Mouse (Mus musculus) regulatory T cell (primary cell): ENCODE data around the gene Mapkbp1.

Experiments
- in situ Hi-C: fragments of 300-600 bp; cut with MboI, MseI; formaldehyde crosslinking; loops from one replicate; pipeline ENCODE4 v1.15.1; 2025; ENCODE audit warnings: high pct_unique_total_duplicates

Mapkbp1 gene

DNA sequence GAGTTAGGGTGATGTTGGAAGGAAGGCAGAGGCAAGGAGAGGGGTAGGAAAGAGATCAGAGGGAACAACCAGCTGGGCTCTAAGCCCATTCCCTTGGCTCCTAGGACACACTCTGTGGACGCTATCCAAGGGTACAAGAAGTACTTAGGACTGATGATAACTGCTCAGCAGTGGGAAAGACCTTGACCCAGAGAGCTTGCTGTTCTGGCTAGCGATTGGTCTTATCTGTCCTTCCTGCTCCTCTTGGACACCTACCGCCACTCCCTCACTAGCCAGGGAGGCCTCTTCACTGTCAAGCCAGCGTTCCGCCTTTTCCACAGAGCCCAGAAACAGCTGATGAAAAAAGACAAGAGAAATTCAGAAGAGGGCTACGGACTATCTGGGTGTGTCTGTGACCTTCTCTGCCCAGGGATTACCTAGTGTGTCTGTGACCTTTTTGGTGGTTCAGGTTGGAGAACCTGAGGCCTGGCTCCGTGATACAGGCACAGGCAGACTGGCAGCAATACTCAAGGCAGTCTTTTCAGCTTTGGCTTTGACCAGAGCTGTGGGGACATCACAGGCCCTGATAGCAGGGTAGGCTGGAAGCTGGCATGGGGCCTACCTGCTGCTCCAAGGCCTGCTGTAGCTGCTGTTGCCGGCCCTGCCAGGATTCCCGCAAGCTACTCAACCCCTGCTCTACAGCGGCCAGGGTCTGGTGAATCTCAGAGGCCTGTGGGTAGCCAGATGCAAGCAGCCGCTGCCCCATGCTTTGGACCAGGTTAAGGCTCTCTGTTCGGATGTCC, 82.5 kb downstream of the Mapkbp1 start:
- in situ Hi-C loops, result no loop called here

DNA sequence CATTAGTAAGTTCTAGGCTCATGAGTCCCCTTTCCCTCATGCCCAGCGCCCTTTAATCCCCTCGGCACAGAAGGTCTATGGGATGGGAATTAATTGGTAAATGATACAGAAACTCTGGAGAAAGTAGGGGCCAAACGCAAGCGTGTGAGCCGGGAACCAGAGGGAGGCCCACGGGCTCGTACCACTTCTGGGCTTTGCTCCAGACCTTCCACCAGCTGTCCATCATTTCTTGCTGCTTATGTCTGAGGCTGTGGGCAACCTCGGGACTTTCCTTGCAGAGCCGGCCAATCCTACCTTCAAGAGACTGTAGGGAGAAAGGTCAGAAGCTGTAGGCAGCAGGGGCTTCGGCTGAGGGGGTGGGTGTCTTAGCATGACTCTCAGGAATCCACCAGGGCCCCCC, 83.4 kb downstream of the Mapkbp1 start:
- in situ Hi-C loops, result no loop called here

- in situ Hi-C loops, result no loop called here
Measured at GRCm38 (mm10) chr2:120058818-120059217, 86.3 kb downstream of the Mapkbp1 start.

DNA sequence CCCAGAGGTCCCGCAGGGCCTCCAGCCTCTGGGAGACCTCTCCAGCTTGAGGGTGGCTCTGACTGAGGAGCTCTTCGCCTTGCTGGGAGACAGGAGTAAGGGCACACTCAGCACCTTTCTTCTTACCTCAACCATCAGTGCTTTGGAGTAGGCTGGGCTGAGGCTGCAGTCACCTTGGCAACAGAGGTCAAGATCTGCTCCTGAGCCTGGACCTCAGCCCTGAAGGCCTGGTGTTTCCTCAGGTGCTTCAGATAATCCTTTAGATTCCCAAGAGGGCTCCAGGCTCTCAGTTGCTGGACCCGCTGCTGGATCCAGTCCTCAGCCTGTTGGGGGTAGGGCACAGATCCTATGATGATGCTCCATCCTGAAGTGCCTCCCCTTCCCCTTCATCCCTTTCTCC, 87.0 kb downstream of the Mapkbp1 start:
- in situ Hi-C loops, result no loop called here

DNA sequence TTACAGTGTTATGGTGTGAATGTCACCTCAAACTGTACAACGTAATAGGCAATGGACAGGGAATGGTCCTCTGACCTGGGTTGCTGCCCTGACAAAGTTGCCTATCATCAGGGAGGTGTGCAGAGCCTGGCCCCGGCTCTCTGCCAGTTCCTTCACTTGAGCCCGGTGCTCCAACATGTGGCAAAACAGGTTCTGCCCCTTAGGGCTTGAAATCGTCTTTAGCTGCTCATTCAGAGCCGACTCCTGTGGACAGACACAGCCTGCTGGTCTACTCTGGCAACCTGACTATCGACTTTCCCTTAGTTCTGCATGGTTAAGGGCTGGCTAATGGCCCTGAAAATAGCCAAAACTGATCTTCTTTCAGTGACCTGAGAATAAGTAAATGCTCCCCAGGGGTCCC, 87.7 kb downstream of the Mapkbp1 start:
- in situ Hi-C loops, result no loop called here

DNA sequence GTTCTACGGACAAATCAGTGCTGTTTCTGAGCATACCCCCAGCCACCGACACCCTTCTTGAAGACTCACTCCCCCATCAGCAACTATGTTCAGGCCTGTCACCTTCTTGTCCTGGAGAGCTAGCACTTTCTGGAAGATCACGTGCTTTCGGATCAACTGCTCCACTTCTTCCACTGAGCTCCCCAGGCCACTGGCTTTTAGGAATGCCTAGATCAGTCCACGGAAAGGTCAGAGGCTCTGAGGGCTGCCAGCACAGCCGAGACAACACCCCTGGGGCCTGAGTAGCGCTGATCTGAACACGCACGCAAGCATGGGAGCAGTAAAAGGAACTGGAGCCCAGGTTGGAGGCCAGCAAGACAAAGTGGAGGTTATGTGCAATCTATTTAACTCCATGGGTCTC, 88.2 kb downstream of the Mapkbp1 start:
- in situ Hi-C loops, result no loop called here

DNA sequence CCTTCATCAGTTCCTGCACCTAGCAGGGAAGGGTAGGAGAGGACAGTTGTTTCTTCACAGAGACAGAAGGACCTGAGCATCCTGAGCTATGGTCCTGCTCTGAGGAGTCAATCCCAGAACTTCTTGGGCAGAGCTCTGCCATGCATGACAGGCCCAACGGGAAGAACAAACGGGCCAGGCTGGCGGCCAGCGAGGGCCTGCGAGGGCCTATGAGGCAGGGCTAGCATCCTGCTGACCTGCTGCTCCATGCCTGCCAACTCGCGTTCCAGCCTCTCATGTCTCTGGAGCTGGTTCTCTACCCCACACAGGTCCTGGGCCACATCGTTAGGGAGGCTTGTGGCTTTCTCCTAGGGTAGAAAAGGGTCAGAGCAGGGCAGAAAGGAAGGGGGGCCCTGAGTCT, 89.7 kb downstream of the Mapkbp1 start:
- in situ Hi-C loops, result no loop called here

DNA sequence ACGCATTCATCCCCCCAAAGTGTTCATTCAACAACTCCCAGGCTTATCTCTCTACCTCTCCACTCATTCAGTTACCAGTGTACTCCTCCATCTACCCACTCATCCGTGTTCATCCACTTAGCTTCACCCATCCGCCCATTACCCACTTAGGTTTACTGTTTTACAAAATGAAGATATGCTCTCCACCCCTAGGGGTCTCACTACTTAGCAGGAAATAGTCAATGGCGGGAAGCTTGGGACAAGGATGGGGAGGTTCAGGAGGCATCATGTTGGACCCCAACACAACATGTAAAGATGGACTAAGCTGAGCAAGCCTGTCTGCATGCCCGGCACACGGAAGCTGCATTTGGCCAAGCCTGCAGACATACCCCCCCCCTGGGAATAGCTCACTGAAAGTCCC, 92.1 kb downstream of the Mapkbp1 start:
- in situ Hi-C loops, result no loop called here

GRCm38 (mm10) chr2:120065243-120065642, 92.7 kb downstream of the Mapkbp1 start:
- in situ Hi-C loops, result no loop called here

GRCm38 (mm10) chr2:120066224-120066623, 93.7 kb downstream of the Mapkbp1 start:
- in situ Hi-C loops, result no loop called here

- in situ Hi-C loops, result no loop called here
Measured at GRCm38 (mm10) chr2:120068555-120069465, 96.3 kb downstream of the Mapkbp1 start.

DNA sequence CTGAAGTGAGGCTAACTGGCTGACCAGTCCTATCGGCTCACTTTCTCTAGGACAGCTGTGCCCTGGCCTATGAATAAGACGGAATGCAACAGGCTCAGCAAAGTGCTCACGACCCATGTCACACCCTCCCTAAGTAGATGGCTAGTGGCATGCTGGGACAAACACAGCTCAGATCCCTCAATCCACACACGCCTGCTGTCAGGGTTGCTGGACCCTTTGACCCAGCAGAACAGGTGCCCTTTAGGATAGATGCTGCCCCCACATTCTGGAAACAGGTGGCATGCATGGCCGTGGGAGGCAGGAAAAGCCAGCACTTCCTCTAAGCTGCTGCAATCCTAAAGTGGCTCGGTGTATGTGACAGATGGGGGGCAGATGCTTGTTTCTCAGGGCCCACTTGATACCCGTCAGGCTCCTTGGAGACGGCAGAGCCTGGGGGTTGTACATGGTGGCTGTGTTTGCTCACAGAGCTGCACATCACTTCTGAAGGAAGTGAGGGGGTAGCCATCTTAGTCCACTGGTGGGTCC, 97.0 kb downstream of the Mapkbp1 start:
- in situ Hi-C loops, result no loop called here

DNA sequence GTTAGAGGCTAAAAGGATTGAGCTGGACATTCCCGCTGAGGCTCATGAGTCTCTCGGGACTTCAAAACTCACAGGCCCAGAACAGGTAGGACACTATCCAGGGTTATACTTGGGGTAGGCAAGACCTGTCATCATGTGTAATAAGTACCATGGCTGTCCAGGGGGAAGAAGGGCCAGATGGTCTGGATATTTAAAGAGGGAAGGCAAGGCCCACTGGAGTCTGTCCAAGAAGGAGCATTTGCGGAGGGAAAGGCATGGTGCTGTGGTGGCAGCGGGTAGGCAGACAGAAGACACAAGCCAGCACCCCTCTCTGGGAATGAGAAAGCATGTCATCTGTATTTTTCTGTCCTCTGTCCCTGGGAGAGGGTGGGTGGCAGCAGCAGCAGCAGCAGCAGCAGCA, 101.6 kb downstream of the Mapkbp1 start:
- in situ Hi-C loops, result no loop called here

DNA sequence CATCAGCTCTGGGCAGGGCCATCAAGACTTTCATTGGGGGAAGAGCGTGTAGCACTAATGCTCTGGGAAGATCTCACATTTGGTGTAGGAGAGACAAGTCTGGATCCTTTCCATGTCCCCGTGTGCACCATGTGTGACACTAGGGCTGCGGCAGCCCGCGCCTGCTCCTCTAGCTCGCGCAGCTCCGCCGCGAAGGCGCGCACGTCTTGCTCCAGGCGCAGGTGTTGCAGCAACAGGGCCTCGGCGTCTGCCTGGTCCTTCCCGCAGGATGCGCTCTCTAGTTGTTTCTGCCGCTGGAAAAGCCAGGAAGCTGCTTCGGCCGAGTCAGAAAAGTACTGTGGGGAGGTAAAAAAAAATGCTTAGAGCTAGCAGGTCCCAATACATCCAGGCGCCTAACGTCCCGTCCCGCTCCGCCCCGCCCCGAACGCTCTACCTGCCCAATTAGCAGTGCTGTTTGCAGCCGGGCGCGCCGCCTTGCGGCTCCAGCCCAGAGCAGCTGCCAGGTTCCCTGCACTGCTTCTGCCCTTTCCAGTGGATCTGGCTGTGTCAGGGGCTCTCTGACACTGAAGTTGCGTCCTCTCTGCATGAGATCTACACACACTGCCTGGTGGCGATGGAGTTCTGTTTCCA, 103.7 kb downstream of the Mapkbp1 start:
- in situ Hi-C loops, result no loop called here
